Comparison of ENCODE assay signal across 13 mouse cellular contexts in the genomic region with DNA sequence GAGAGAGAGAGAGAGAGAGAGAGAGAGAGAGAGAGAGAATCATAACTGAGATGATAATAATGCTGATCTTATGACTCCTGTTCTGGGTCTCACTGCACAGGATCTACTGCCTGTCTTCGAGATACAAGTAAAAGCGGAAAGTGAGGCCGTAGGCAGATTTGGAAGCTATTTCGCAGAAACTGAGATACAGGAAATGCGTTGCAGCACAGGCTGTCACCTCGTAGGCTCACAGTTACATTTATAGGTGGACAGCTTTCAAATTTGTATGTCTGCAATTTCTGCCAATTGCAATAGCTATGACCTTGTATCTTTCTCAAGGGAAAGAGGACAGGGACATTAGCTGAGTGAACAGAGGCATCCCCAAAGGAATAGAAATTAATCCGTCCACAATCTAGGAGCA.
"Had no signal": no experiment of that assay in that cellular context is flagged by ENCODE, and none has a peak within 500 bp of the region (broad histone marks: within the 10 kb centered on the region; RNA-seq: fewer than 3 reads in every experiment).

No protein-coding gene starts in this region.

- DNase-seq: gastrocnemius, postnatal 14 days; gastrocnemius, postnatal 36 days; heart, adult 18-20 months; heart, postnatal 14 days; heart, postnatal 36 days; kidney, adult 11 months; kidney, adult 2 months; kidney, adult 9 months; kidney, postnatal 14 days; kidney, postnatal 36 days; layer of hippocampus, adult 9-11 months; layer of hippocampus, postnatal 36 days; left cerebral cortex, postnatal 4 days had no signal
